Mouse (Mus musculus): Measurements from ENCODE around the gene Rad9b.
"Not testable (repeated sequence)": the region's sequence is repeated elsewhere in the genome, so short reads cannot be mapped to it uniquely, and the experiment has no call there.

The Rad9b gene

DNA sequence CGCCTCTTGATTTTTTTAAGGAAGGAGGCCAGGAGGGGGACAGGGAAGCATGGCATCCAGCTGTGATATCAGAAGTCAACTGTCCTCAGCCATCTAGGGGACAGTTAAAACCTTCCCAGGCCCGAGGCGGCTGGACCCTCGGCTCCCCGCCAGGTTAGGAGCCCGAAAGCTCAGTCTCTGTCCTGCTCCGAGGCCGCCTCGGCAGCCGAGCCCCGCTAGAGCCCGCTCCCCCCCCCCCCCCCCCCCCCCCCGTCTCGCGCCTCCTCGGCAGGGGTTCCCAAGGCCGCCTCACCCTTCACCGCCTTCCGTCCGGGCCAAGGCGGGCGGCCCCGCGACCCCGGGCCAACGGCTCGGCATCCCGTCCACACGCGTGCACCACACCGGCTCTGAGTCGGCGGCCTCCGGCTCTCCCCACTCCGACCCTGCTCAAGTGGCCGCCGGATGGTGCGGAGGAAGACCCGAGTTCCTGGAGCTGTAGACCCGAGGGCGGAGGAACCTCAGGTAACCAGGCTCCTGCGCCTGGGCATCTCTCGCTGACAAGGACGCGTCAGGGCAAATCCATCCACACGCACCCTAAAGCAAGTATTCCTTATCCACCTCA lies 17.7 kb upstream of the Rad9b start, which contains the start of gene Gpn3:
Gene Gpn3, plus strand, starts transcription at position 286 of the 601 bp plus-strand sequence.
- no peak for DNase-seq (ENCODE audit: low read depth, low spot score)

DNA sequence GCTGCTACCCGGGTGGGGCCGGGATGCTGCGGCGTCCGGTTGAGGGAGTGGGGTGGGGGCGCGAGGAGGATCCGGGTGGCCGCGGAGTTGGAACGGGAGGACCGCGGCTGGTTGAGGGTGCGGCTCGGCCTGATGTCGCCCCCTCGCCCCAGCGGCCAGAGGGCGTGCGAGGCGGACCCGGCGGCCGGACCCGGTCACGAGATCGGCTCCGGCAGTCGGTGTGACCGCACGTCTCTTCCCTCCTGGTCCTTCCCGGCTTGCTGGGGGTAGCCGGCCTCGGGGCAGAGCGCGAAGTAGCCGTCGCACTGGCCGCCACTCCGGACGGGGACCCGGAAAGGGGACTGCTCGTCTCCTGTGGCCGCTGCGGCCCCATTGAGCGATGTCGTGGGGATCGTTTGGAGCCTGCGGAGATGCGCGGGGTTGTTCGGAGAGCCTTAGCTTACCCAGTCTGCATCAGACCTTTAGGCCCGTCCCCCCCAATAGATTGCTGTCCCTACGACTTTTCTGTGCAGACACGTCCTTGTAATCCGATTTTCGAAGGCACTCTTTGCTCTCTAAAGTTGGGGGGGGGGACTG lies 547 bp upstream of the Rad9b start:
- DNase-seq (ENCODE audit: low read depth, low spot score) = no peak

DNA sequence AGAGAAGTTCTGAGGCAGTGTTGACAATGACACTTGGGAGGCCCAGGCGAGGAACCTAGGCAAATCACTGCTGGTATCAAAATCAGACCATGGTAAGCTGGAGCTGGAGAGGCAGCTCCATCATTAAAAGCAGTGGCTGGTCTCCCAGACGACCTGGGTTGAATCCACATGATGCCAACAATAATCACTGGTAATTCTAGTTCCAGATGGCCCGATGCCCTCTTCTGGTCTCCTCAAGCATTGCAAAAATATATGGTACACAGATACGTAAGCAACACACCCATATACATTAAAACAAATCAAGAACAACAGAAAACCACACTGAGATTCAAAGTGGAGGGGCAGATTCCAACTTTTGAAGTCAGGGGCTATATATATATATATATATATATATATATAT lies 8.3 kb downstream of the Rad9b start:
- no peak for DNase-seq (ENCODE audit: low read depth, low spot score)

- peak; percentile 65 for DNase-seq (ENCODE audit: low read depth, low spot score)
Observed at GRCm38 (mm10) chr5:122344260-122344659, 9.8 kb downstream of the Rad9b start.

DNA sequence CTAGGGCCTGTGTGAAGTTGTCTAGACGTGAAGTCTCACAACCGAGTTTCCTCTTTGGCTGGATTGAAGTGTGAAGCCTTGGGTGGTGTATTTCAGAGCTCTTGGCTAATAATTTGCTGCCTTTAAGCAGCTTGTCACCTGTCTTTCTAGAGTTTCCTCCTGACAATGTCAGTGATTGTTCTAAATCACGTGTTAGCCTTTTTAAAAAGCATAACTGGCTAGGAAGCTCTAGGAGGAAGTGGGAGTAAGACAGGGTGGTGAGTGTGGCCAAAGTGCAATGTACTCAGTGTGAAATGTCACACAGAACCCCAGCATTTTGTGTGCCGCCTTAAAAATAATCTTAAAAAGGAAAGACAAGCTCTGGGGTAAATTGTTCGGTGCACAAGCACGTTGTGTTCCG lies 10.3 kb downstream of the Rad9b start:
- no peak for DNase-seq (ENCODE audit: low read depth, low spot score)

GRCm38 (mm10) chr5:122342874-122343273 lies 11.2 kb downstream of the Rad9b start:
- DNase-seq (ENCODE audit: low read depth, low spot score) = no peak

GRCm38 (mm10) chr5:122336554-122337294 lies 17.3 kb downstream of the Rad9b start:
- no peak for DNase-seq (ENCODE audit: low read depth, low spot score)

- DNase-seq (ENCODE audit: low read depth, low spot score) = no peak
Observed at GRCm38 (mm10) chr5:122334682-122335081, 19.4 kb downstream of the Rad9b start.

DNA sequence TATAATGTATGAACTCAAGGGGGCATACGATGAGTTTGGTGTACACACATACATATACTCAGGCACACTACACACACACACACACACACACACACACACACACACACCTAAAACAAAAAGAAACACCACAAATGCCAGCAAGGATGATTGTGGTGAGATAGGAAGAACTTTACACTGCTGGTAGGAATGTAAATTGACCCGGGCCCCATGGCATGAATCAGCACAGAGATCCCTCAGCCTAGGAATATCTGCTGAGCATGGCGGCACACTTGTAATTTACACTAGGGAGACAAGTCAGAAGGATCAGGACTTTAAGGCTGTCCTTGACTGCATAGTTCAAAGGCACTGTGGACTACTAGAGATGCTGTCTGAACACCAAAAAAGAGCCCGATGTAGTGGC lies 23.8 kb downstream of the Rad9b start:
- no peak for DNase-seq (ENCODE audit: low read depth, low spot score)

GRCm38 (mm10) chr5:122327283-122327682 lies 26.8 kb downstream of the Rad9b start:
- DNase-seq (ENCODE audit: low read depth, low spot score) = no peak

DNA sequence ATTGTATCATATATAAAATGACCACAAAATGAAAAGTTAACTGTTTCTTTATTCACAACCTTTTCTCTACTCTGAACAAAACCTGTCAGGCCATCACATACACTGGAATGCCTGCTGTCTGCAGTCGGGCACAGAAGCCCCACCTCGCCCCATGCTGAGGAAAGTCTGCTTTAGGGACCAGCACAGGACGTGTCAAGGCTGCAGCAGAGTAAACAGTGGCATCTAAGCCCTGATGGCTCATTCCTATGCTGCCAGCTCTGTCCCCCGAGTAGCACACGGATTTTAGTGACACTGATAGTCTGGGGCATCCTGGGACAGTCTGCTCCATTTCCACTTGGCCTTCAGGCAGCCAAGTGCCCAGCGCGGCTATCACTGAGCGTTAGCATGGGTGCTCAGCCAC lies 28.6 kb downstream of the Rad9b start:
- no peak for DNase-seq (ENCODE audit: low read depth, low spot score)

GRCm38 (mm10) chr5:122324608-122325431 lies 29.2 kb downstream of the Rad9b start:
- DNase-seq (ENCODE audit: low read depth, low spot score) = no peak

DNA sequence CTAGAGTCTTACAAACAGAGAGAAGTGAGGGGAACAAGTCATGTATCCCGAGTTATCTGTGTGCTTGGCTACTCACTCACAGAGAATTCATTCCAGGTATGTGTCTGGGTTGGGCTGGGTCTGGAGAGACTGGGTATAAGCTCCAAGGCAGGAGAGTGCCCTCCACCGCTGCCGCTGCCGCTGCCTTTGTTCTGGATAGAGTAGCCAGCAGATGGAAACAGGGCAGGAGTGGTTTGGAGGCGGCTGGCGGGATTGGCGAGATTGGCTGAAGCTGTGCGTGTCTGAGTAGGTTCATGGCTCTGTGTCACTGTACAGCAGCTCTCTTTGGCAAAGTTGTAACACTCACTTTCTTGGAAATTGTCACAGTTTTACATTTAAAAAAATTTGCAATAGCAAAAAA lies 30.5 kb downstream of the Rad9b start:
- DNase-seq (ENCODE audit: low read depth, low spot score) = no peak

- DNase-seq (ENCODE audit: low read depth, low spot score) = no peak
Observed at GRCm38 (mm10) chr5:122320205-122320781, 33.7 kb downstream of the Rad9b start.

DNA sequence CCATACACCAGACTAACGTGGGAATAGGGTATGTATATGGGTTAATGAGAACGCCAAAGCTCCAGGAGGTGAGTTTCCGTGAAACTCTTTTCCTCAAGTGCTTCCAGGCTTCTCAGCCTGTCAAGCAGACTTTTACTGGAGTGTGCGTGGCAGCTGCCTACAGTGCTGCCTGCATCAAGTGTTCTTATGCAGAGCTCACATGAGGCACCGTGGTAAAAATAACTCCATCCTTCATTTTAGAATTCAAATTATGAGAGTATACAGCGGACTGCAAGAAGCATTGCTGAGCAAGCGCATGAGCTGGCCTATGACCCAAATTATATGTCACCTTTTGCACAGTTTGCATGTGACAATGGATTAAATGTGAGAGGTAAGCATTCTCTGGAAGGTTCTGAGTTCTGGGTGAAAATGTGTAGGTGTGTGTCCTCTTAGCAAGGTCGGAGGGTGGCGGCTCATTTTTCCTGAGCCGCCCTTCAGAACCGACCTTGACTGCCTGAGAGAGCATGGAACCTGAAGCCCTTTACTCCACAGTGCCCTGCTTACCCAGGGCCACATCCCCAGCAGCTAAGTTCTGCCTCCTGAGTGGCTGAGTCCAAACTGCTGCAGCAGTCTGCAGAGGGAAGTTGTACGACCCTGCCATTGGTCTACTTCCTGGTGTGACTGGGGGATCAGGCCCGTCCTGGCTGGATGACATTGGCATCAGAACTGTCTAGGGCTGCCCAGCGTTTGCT lies 34.4 kb downstream of the Rad9b start:
- no peak for DNase-seq (ENCODE audit: low read depth, low spot score)

DNA sequence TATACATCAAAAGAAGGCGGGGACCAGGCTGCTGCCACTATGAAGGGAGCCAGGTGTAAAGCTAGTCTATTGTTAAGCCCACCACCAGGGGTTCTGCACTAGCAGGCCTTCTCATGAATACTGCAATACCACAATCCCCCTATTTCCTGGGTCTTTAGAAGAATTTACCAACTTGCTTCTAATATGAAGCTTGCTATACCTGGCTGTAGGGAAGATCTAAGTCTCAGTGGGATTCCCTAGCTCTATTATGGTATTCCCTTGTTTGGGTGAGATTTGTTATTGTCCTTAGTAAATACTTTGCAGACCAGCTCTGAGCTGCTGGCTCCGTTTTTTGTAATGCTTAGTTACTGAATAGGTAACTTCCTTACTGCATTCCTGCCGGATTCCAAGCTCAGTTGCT lies 35.1 kb downstream of the Rad9b start:
- not testable (repeated sequence) for DNase-seq (ENCODE audit: low read depth, low spot score)

DNA sequence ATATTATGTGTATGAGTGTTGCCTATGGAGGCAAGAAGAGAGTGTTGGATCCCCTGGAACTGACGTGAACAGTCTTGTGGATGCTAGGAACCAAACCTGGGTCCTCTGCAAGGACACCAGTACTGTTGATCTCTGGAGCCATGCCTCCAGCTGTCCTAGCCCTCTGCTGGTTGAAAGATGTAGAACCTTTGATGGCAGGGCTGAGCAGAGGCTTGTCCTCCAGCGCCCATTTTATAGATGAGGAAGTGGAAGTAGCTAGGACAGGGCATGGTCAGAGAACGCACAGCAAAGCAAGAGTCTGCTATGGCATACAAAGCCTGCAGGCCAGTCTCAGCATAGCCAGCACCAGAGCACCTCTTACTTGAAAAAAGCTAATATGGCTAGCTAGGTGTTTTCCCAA lies 35.9 kb downstream of the Rad9b start:
- no peak for DNase-seq (ENCODE audit: low read depth, low spot score)

DNA sequence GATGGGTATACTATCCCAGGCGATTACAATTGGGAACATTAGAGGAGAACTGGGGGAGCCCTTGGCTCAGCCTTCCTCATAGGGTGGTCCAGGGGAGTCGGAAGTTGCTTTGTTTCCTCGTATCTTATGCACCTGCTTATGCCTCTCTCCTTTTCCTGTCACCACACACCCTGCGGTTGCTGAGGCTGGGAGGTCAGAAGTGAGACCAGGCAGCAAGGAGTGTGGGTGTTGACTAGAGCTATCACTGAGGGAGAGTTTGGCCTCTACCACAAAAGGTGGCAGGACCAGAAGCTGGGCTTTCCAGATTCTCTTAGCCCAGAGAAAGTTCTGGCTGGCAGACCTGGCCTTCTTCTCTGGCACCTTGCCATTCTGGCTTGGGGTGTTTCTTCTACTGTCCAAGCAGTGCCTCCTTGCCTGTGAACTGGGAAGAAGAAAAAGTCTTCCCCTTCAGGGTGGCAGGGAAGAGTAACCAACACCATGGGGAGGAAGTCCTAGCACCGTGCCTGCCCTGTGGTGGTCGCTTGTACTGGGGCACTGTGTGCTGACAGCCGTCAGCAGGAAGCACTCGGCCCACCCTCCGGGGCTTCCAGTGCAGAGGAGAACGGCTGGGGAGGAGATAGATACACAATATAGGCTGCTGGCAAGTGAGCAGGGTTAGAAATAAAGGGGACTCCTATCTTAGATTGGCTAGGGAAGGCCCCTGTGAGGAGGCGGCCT lies 36.5 kb downstream of the Rad9b start:
- no peak for DNase-seq (ENCODE audit: low read depth, low spot score)

DNA sequence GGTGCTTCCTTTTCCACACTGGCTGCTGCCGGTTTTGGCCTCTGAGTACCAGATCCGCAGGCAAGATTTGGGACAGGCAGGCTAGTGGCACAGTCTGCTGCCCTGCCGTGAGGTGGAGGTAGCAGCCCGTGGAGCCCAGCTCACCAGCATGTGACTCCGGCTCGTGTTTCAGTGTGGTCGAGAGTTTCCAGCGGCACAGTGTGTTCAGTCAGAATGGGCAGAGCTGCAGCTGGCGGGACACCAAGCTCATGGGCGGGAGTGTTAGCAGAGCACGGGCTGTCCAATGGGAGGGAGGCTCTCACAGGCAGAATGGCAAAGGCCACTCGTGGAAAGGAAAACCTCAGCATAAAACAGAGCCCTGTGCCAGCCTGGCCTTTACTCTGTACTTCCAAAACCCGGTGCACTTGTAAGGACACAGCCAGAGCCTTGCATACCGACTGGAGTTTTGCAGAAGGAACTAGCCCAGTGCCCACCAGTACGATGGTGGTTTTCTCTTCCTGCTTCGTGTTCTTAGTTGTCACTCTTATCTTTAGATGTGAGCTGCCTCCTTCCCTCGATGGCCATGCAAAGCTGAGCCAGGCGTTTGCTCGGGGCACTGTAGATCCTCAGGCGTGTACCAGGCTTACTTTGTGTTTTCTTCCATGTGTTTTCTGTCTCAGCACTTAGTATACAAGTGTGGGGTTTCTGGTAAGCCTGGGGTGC lies 38.9 kb downstream of the Rad9b start:
- DNase-seq (ENCODE audit: low read depth, low spot score) = peak; percentile 50

Data from retina, adult 2 months (tissue).